10 mouse cellular contexts compared by ENCODE assay signal in genomic region chr17:78917696-78918095, GRCm38 (mm10). TPM values are rescaled to one million over a fixed set of nuclear protein-coding genes. Genes with fewer than 3 reads are reported as not detected.
DNase-seq lines count a peak whose midpoint lies in the region; ATAC-seq and TF ChIP-seq lines count a peak whose summit lies in the region.
"Had no signal": no experiment of that assay in that cellular context is flagged by ENCODE, and none has a peak within 500 bp of the region (broad histone marks: within the 10 kb centered on the region; RNA-seq: fewer than 3 reads in every experiment).

No protein-coding gene starts in this region.

- no peak for TF ChIP-seq POLR2A in cerebellum, adult 2 months (IDR thresholded peaks at IDR 0.05; ENCODE audit: borderline replicate concordance, insufficient read depth, low read length)
- no peak for TF ChIP-seq POLR2A in liver, adult 2 months (IDR thresholded peaks at IDR 0.05; ENCODE audit: extremely low read depth, insufficient read depth, low read length)

- no peak for TF ChIP-seq CTCF in cerebellum, adult 2 months (IDR thresholded peaks at IDR 0.05; ENCODE audit: borderline replicate concordance, insufficient read depth, low read depth, low read length)
- no peak for TF ChIP-seq CTCF in liver, adult 2 months (IDR thresholded peaks at IDR 0.05; ENCODE audit: low read depth, low read length)

- H3K27me3 ChIP-seq in cerebellum, adult 2 months (ENCODE audit: control insufficient read depth, insufficient read depth, low read length), result no peaks in the 10 kb centered on the region
- no peaks in the 10 kb centered on the region for H3K27me3 ChIP-seq in liver, adult 2 months (ENCODE audit: control insufficient read depth, insufficient read depth, low read length)
- no peaks in the 10 kb centered on the region for H3K27me3 ChIP-seq in liver, embryonic 12.5 days (replicated peaks)
- no peaks in the 10 kb centered on the region for H3K27me3 ChIP-seq in stomach, embryonic 16.5 days (ENCODE audit: control insufficient read depth, insufficient read depth, low read length)

- H3K4me3 ChIP-seq in cerebellum, adult 2 months (replicated peaks; ENCODE audit: insufficient read depth, low read depth, low read length), result peak overlapping the region; percentile 21
- H3K4me3 ChIP-seq in liver, adult 2 months (ENCODE audit: insufficient read depth, low read depth, low read length), result no peak overlapping the region
- H3K4me3 ChIP-seq in liver, embryonic 12.5 days, result peak overlapping the region; percentile 78
- no peak overlapping the region for H3K4me3 ChIP-seq in stomach, embryonic 16.5 days (replicated peaks; ENCODE audit: low read length)

- DNase-seq in cerebellum, adult 2 months, result no peak
- no peak for DNase-seq in cerebellum, adult 8-10 months
- DNase-seq in liver, adult 2 months (ENCODE audit: extremely low read depth, low read depth, low spot score), result peak; percentile 36
- no peak for DNase-seq in liver
- no peak for DNase-seq in adrenal gland, postnatal 10 days
- DNase-seq in cerebellum, adult 9-10 months, result no peak
- DNase-seq: lung, postnatal 14 days had no signal

- 15% methylated on average over 6 of the region's 6 CpGs for WGBS in cerebellum, adult 2 months
- 59% methylated on average over 6 of the region's 6 CpGs for WGBS in liver, adult 2 months
- 50% methylated on average over 6 of the region's 6 CpGs for WGBS in liver, embryonic 12.5 days (ENCODE audit: insufficient replicate concordance)
- WGBS in stomach, embryonic 16.5 days, result 48% methylated on average over 6 of the region's 6 CpGs

- peaks cover 33% of the 10 kb centered on the region for H3K36me3 ChIP-seq in liver, adult 2 months (ENCODE audit: control insufficient read depth, insufficient read depth, low read length)
- H3K36me3 ChIP-seq in liver, embryonic 12.5 days, result peaks cover 42% of the 10 kb centered on the region
- H3K36me3 ChIP-seq in stomach, embryonic 16.5 days (ENCODE audit: control insufficient read depth, insufficient read depth, low read length), result 0 out of 2 replicates have a peak, but pooled peaks cover 18% of the 10 kb centered on the region

- peaks cover 5% of the 10 kb centered on the region; the same call in 1 of the 2 replicates for H3K4me1 ChIP-seq in cerebellum, adult 2 months (ENCODE audit: control insufficient read depth, insufficient read depth, low read length)
- H3K4me1 ChIP-seq in liver, adult 2 months (ENCODE audit: control insufficient read depth, insufficient read depth, low read length), result peaks cover 6% of the 10 kb centered on the region
- H3K4me1 ChIP-seq in liver, embryonic 12.5 days, result peaks cover 24% of the 10 kb centered on the region
- peaks cover 9% of the 10 kb centered on the region; the same call in 1 of the 2 replicates for H3K4me1 ChIP-seq in stomach, embryonic 16.5 days (ENCODE audit: control insufficient read depth, insufficient read depth, low read length)

- no peaks in the 10 kb centered on the region for H3K9me3 ChIP-seq in liver, embryonic 12.5 days (replicated peaks)
- no peaks in the 10 kb centered on the region for H3K9me3 ChIP-seq in stomach, embryonic 16.5 days (replicated peaks; ENCODE audit: control insufficient read depth, low read length)

- H3K79me2 ChIP-seq in liver, adult 2 months (ENCODE audit: control insufficient read depth, insufficient read depth, low read length), result no peaks in the 10 kb centered on the region

- H3K27ac ChIP-seq in cerebellum, adult 2 months (ENCODE audit: insufficient read depth, low read length), result no peak overlapping the region
- no peak overlapping the region for H3K27ac ChIP-seq in liver, adult 2 months (replicated peaks; ENCODE audit: insufficient read depth, low read depth, low read length)
- 0 out of 2 replicates have a peak overlapping the region, but pooled peaks have one; percentile 10 for H3K27ac ChIP-seq in liver, embryonic 12.5 days
- H3K27ac ChIP-seq in stomach, embryonic 16.5 days (ENCODE audit: low read length), result no peak overlapping the region

- no peak for ATAC-seq in liver, embryonic 12.5 days
- ATAC-seq in stomach, embryonic 16.5 days (ENCODE audit: insufficient read depth, low FRiP score), result no peak

- no peak overlapping the region for H3K9ac ChIP-seq in liver, adult 2 months (ENCODE audit: low read depth, low read length)
- peak overlapping the region; percentile 80; the same call in 1 of the 2 replicates for H3K9ac ChIP-seq in liver, embryonic 12.5 days
- H3K9ac ChIP-seq in stomach, embryonic 16.5 days (ENCODE audit: low read length), result peak overlapping the region; percentile 6; the same call in 1 of the 2 replicates

- H3K4me2 ChIP-seq in liver, embryonic 12.5 days, result peak overlapping the region; percentile 85
- peak overlapping the region; percentile 79; the same call in 1 of the 2 replicates for H3K4me2 ChIP-seq in stomach, embryonic 16.5 days (ENCODE audit: low read depth, low read length)

RNA-seq across cellular contexts. Expression of gene Cebpzos, which starts 1.4 kb away (rescaled TPM):
- 49.3 and 53.4 TPM in 2 replicates for polyA plus RNA-seq in cerebellum, adult 2 months (2012; rRNA removed)
- total RNA-seq in liver, adult 2 months (2014; rRNA removed), result 18.4 and 29.2 TPM in 2 replicates
- 9.6 and 11.0 TPM in 2 replicates for polyA plus RNA-seq in liver, adult 2 months (2012; rRNA removed)
- polyA plus RNA-seq in liver, embryonic 12.5 days (2016; fragmentation: Nextera tagmentation; extraction: Ambion mirVana), result 56.2 and 59.7 TPM in 2 replicates
- 99.8 and 113 TPM in 2 replicates for polyA plus RNA-seq in stomach, embryonic 16.5 days (2015; fragmentation: Nextera tagmentation; extraction: Ambion mirVana)
- 10 to 100 TPM; 47.3 to 51.3 TPM for total RNA-seq in adrenal gland, postnatal 10 days (2021)

RNA-seq across cellular contexts. Expression of gene Sult6b1, which starts 10.9 kb away (rescaled TPM):
- polyA plus RNA-seq in cerebellum, adult 2 months (2012; rRNA removed), result 0.20 and 0.35 TPM in 2 replicates
- total RNA-seq in liver, adult 2 months (2014; rRNA removed), result not detected in 2 replicates
- not detected in 2 replicates for polyA plus RNA-seq in liver, adult 2 months (2012; rRNA removed)
- 0.12 TPM in 1 of 2 replicates, not detected in the other for polyA plus RNA-seq in liver, embryonic 12.5 days (2016; fragmentation: Nextera tagmentation; extraction: Ambion mirVana)
- polyA plus RNA-seq in stomach, embryonic 16.5 days (2015; fragmentation: Nextera tagmentation; extraction: Ambion mirVana), result 0.21 TPM in 2 replicates
- under 1 TPM in 1 of 2 experiments, not detected in 1; 0.27 TPM for total RNA-seq in adrenal gland, postnatal 10 days (2021)
- polyA plus RNA-seq: spleen, adult 2 months had no signal

RNA-seq across cellular contexts. Expression of gene Cebpz, which starts 19.2 kb away (rescaled TPM):
- 20.9 and 21.5 TPM in 2 replicates for polyA plus RNA-seq in cerebellum, adult 2 months (2012; rRNA removed)
- total RNA-seq in liver, adult 2 months (2014; rRNA removed), result 17.7 and 19.0 TPM in 2 replicates
- polyA plus RNA-seq in liver, adult 2 months (2012; rRNA removed), result 3.2 and 4.4 TPM in 2 replicates
- polyA plus RNA-seq in liver, embryonic 12.5 days (2016; fragmentation: Nextera tagmentation; extraction: Ambion mirVana), result 51.3 and 53.5 TPM in 2 replicates
- 47.3 and 48.2 TPM in 2 replicates for polyA plus RNA-seq in stomach, embryonic 16.5 days (2015; fragmentation: Nextera tagmentation; extraction: Ambion mirVana)
- total RNA-seq in adrenal gland, postnatal 10 days (2021), result 10 to 100 TPM; 33.2 to 37.9 TPM

RNA-seq across cellular contexts. Expression of gene Ndufaf7, which starts 19.2 kb away (rescaled TPM):
- polyA plus RNA-seq in cerebellum, adult 2 months (2012; rRNA removed), result 45.3 and 46.7 TPM in 2 replicates
- 14.6 and 17.3 TPM in 2 replicates for total RNA-seq in liver, adult 2 months (2014; rRNA removed)
- polyA plus RNA-seq in liver, adult 2 months (2012; rRNA removed), result 5.5 and 5.7 TPM in 2 replicates
- 38.7 and 41.8 TPM in 2 replicates for polyA plus RNA-seq in liver, embryonic 12.5 days (2016; fragmentation: Nextera tagmentation; extraction: Ambion mirVana)
- 42.4 and 51.1 TPM in 2 replicates for polyA plus RNA-seq in stomach, embryonic 16.5 days (2015; fragmentation: Nextera tagmentation; extraction: Ambion mirVana)
- 10 to 100 TPM; 48.7 to 51.6 TPM for total RNA-seq in adrenal gland, postnatal 10 days (2021)

RNA-seq across cellular contexts. Expression of gene Eif2ak2, which starts 35.3 kb away (rescaled TPM):
- polyA plus RNA-seq in cerebellum, adult 2 months (2012; rRNA removed), result 2.7 and 2.9 TPM in 2 replicates
- 11.1 and 15.3 TPM in 2 replicates for total RNA-seq in liver, adult 2 months (2014; rRNA removed)
- polyA plus RNA-seq in liver, adult 2 months (2012; rRNA removed), result 2.3 and 2.5 TPM in 2 replicates
- polyA plus RNA-seq in liver, embryonic 12.5 days (2016; fragmentation: Nextera tagmentation; extraction: Ambion mirVana), result 10.3 and 12.0 TPM in 2 replicates
- polyA plus RNA-seq in stomach, embryonic 16.5 days (2015; fragmentation: Nextera tagmentation; extraction: Ambion mirVana), result 10.7 and 13.1 TPM in 2 replicates
- 10 to 100 TPM; 16.5 to 27.6 TPM for total RNA-seq in adrenal gland, postnatal 10 days (2021)

Comparison
In these comparisons a context has a peak if more than half of its experiments do, and no peak if none do; other contexts are left out.
1. H3K4me3 ChIP-seq: peak in cerebellum, adult 2 months (single experiment) and liver, embryonic 12.5 days (single experiment); none in liver, adult 2 months (single experiment) and stomach, embryonic 16.5 days (single experiment).